Mouse (Mus musculus): ENCODE data around the gene Ebf1. TPM values are rescaled to one million over a fixed set of nuclear protein-coding genes. Genes with fewer than 3 reads are reported as not detected.

The Ebf1 gene
- polyA plus RNA-seq, 1 experiment from 2014 or later: 43.7 TPM

GRCm38 (mm10) chr11:44717636-44718035 lies 100.5 kb downstream of the Ebf1 start:
- H3K36me3 ChIP-seq (ENCODE audit: control insufficient read depth, insufficient read depth): no peaks in the 10 kb centered on the region
- ATAC-seq: no peak
- no peak overlapping the region for H3K4me3 ChIP-seq (replicated peaks; ENCODE audit: low read length)
- H3K27ac ChIP-seq (ENCODE audit: low read length): no peak overlapping the region
- no peaks in the 10 kb centered on the region; the same call in 1 of the 2 replicates for H3K4me1 ChIP-seq (replicated peaks; ENCODE audit: control insufficient read depth, insufficient read depth, low read length)
- 82% methylated on average over 7 of the region's 7 CpGs for WGBS
- no peak overlapping the region for H3K9ac ChIP-seq (replicated peaks; ENCODE audit: low read depth, low read length)
- no peaks in the 10 kb centered on the region for H3K9me3 ChIP-seq (ENCODE audit: control insufficient read depth, low read length)
- H3K4me2 ChIP-seq (ENCODE audit: low read length): no peak overlapping the region
- peaks cover 16% of the 10 kb centered on the region for H3K27me3 ChIP-seq (replicated peaks; ENCODE audit: control insufficient read depth, insufficient read depth, low read length)

- H3K4me2 ChIP-seq (ENCODE audit: low read length): no peak overlapping the region
- H3K4me1 ChIP-seq (replicated peaks; ENCODE audit: control insufficient read depth, insufficient read depth, low read length): no peaks in the 10 kb centered on the region
- 91% methylated on average over 4 of the region's 4 CpGs for WGBS
- no peaks in the 10 kb centered on the region for H3K36me3 ChIP-seq (ENCODE audit: control insufficient read depth, insufficient read depth)
- H3K27ac ChIP-seq (ENCODE audit: low read length): no peak overlapping the region
- ATAC-seq: no peak
- no peaks in the 10 kb centered on the region for H3K9me3 ChIP-seq (ENCODE audit: control insufficient read depth, low read length)
- H3K4me3 ChIP-seq (replicated peaks; ENCODE audit: low read length): no peak overlapping the region
- peaks cover 13% of the 10 kb centered on the region for H3K27me3 ChIP-seq (replicated peaks; ENCODE audit: control insufficient read depth, insufficient read depth, low read length)
- H3K9ac ChIP-seq (replicated peaks; ENCODE audit: low read depth, low read length): no peak overlapping the region
These were observed 104.9 kb downstream of the Ebf1 start for GRCm38 (mm10) chr11:44721976-44722375.

GRCm38 (mm10) chr11:44723950-44724502 lies 106.9 kb downstream of the Ebf1 start:
- no peak for ATAC-seq
- WGBS: 90% methylated on average over 6 of the region's 6 CpGs
- Histone ChIP-seq H3K9ac (replicated peaks; ENCODE audit: low read depth, low read length) (no peak overlapping the region), H3K9me3 (ENCODE audit: control insufficient read depth, low read length) (no peaks in the 10 kb centered on the region), H3K27me3 (replicated peaks; ENCODE audit: control insufficient read depth, insufficient read depth, low read length) (peaks cover 11% of the 10 kb centered on the region), H3K4me2 (ENCODE audit: low read length) (no peak overlapping the region), H3K36me3 (ENCODE audit: control insufficient read depth, insufficient read depth) (no peaks in the 10 kb centered on the region), H3K4me1 (replicated peaks; ENCODE audit: control insufficient read depth, insufficient read depth, low read length) (no peaks in the 10 kb centered on the region), H3K4me3 (replicated peaks; ENCODE audit: low read length) (no peak overlapping the region), H3K27ac (ENCODE audit: low read length) (no peak overlapping the region)

- 95% methylated on average over 5 of the region's 5 CpGs for WGBS
- no peak overlapping the region for H3K27ac ChIP-seq (ENCODE audit: low read length)
- H3K27me3 ChIP-seq (replicated peaks; ENCODE audit: control insufficient read depth, insufficient read depth, low read length): peaks cover 10% of the 10 kb centered on the region
- no peak overlapping the region for H3K9ac ChIP-seq (replicated peaks; ENCODE audit: low read depth, low read length)
- no peak overlapping the region for H3K4me3 ChIP-seq (replicated peaks; ENCODE audit: low read length)
- no peaks in the 10 kb centered on the region for H3K4me1 ChIP-seq (replicated peaks; ENCODE audit: control insufficient read depth, insufficient read depth, low read length)
- no peaks in the 10 kb centered on the region for H3K36me3 ChIP-seq (ENCODE audit: control insufficient read depth, insufficient read depth)
- no peaks in the 10 kb centered on the region for H3K9me3 ChIP-seq (ENCODE audit: control insufficient read depth, low read length)
- H3K4me2 ChIP-seq (ENCODE audit: low read length): no peak overlapping the region
- ATAC-seq: no peak
These were observed 108.6 kb downstream of the Ebf1 start for GRCm38 (mm10) chr11:44725732-44726131.

GRCm38 (mm10) chr11:44727376-44727775 lies 110.3 kb downstream of the Ebf1 start:
- H3K4me1 ChIP-seq (replicated peaks; ENCODE audit: control insufficient read depth, insufficient read depth, low read length): no peaks in the 10 kb centered on the region
- H3K27me3 ChIP-seq (replicated peaks; ENCODE audit: control insufficient read depth, insufficient read depth, low read length): peaks cover 5% of the 10 kb centered on the region; the same call in 1 of the 2 replicates
- no peak overlapping the region for H3K9ac ChIP-seq (replicated peaks; ENCODE audit: low read depth, low read length)
- no peaks in the 10 kb centered on the region for H3K9me3 ChIP-seq (ENCODE audit: control insufficient read depth, low read length)
- 81% methylated on average over 3 of the region's 3 CpGs for WGBS
- no peak overlapping the region for H3K4me3 ChIP-seq (replicated peaks; ENCODE audit: low read length)
- no peak overlapping the region for H3K27ac ChIP-seq (ENCODE audit: low read length)
- H3K4me2 ChIP-seq (ENCODE audit: low read length): no peak overlapping the region
- H3K36me3 ChIP-seq (ENCODE audit: control insufficient read depth, insufficient read depth): no peaks in the 10 kb centered on the region
- ATAC-seq: no peak

GRCm38 (mm10) chr11:44727821-44728220 lies 110.7 kb downstream of the Ebf1 start:
- Histone ChIP-seq H3K36me3 (ENCODE audit: control insufficient read depth, insufficient read depth) (no peaks in the 10 kb centered on the region), H3K4me3 (replicated peaks; ENCODE audit: low read length) (no peak overlapping the region), H3K27me3 (replicated peaks; ENCODE audit: control insufficient read depth, insufficient read depth, low read length) (peaks cover under 1% of the 10 kb centered on the region; the same call in 1 of the 2 replicates), H3K9ac (replicated peaks; ENCODE audit: low read depth, low read length) (no peak overlapping the region), H3K27ac (ENCODE audit: low read length) (no peak overlapping the region), H3K4me1 (replicated peaks; ENCODE audit: control insufficient read depth, insufficient read depth, low read length) (no peaks in the 10 kb centered on the region), H3K4me2 (ENCODE audit: low read length) (no peak overlapping the region), H3K9me3 (ENCODE audit: control insufficient read depth, low read length) (no peaks in the 10 kb centered on the region)
- ATAC-seq: no peak
- 67% methylated on average over 2 of the region's 2 CpGs for WGBS

GRCm38 (mm10) chr11:44728271-44728670 lies 111.2 kb downstream of the Ebf1 start:
- H3K4me1 ChIP-seq (replicated peaks; ENCODE audit: control insufficient read depth, insufficient read depth, low read length): no peaks in the 10 kb centered on the region
- no peak for ATAC-seq
- H3K36me3 ChIP-seq (ENCODE audit: control insufficient read depth, insufficient read depth): no peaks in the 10 kb centered on the region
- no peak overlapping the region for H3K9ac ChIP-seq (replicated peaks; ENCODE audit: low read depth, low read length)
- no peaks in the 10 kb centered on the region; the same call in 1 of the 2 replicates for H3K27me3 ChIP-seq (replicated peaks; ENCODE audit: control insufficient read depth, insufficient read depth, low read length)
- no peaks in the 10 kb centered on the region for H3K9me3 ChIP-seq (ENCODE audit: control insufficient read depth, low read length)
- H3K4me3 ChIP-seq (replicated peaks; ENCODE audit: low read length): no peak overlapping the region
- no peak overlapping the region for H3K27ac ChIP-seq (ENCODE audit: low read length)
- no peak overlapping the region for H3K4me2 ChIP-seq (ENCODE audit: low read length)
- 61% methylated on average over 2 of the region's 2 CpGs for WGBS

GRCm38 (mm10) chr11:44729931-44730330 lies 112.8 kb downstream of the Ebf1 start:
- Histone ChIP-seq H3K27ac (ENCODE audit: low read length) (no peak overlapping the region), H3K36me3 (ENCODE audit: control insufficient read depth, insufficient read depth) (no peaks in the 10 kb centered on the region), H3K9ac (replicated peaks; ENCODE audit: low read depth, low read length) (no peak overlapping the region), H3K9me3 (ENCODE audit: control insufficient read depth, low read length) (no peaks in the 10 kb centered on the region), H3K4me3 (replicated peaks; ENCODE audit: low read length) (no peak overlapping the region), H3K27me3 (replicated peaks; ENCODE audit: control insufficient read depth, insufficient read depth, low read length) (no peaks in the 10 kb centered on the region; the same call in 1 of the 2 replicates), H3K4me1 (replicated peaks; ENCODE audit: control insufficient read depth, insufficient read depth, low read length) (no peaks in the 10 kb centered on the region), H3K4me2 (ENCODE audit: low read length) (no peak overlapping the region)
- no peak for ATAC-seq
- WGBS: 84% methylated on average over 4 of the region's 4 CpGs

GRCm38 (mm10) chr11:44731763-44732162 lies 114.6 kb downstream of the Ebf1 start:
- Histone ChIP-seq H3K27ac (ENCODE audit: low read length) (no peak overlapping the region), H3K27me3 (replicated peaks; ENCODE audit: control insufficient read depth, insufficient read depth, low read length) (no peaks in the 10 kb centered on the region; the same call in 1 of the 2 replicates), H3K4me3 (replicated peaks; ENCODE audit: low read length) (no peak overlapping the region), H3K9ac (replicated peaks; ENCODE audit: low read depth, low read length) (no peak overlapping the region), H3K9me3 (ENCODE audit: control insufficient read depth, low read length) (no peaks in the 10 kb centered on the region), H3K4me1 (replicated peaks; ENCODE audit: control insufficient read depth, insufficient read depth, low read length) (no peaks in the 10 kb centered on the region), H3K4me2 (ENCODE audit: low read length) (no peak overlapping the region), H3K36me3 (ENCODE audit: control insufficient read depth, insufficient read depth) (no peaks in the 10 kb centered on the region)
- WGBS: 71% methylated on average over 2 of the region's 2 CpGs
- ATAC-seq: no peak

GRCm38 (mm10) chr11:44733276-44733675 lies 116.2 kb downstream of the Ebf1 start:
- WGBS: 44% methylated on average over 2 of the region's 2 CpGs
- Histone ChIP-seq H3K4me1 (replicated peaks; ENCODE audit: control insufficient read depth, insufficient read depth, low read length) (no peaks in the 10 kb centered on the region), H3K36me3 (ENCODE audit: control insufficient read depth, insufficient read depth) (no peaks in the 10 kb centered on the region), H3K27me3 (replicated peaks; ENCODE audit: control insufficient read depth, insufficient read depth, low read length) (peaks cover 5% of the 10 kb centered on the region; the same call in 1 of the 2 replicates), H3K4me3 (replicated peaks; ENCODE audit: low read length) (no peak overlapping the region), H3K9ac (replicated peaks; ENCODE audit: low read depth, low read length) (no peak overlapping the region), H3K9me3 (ENCODE audit: control insufficient read depth, low read length) (no peaks in the 10 kb centered on the region), H3K4me2 (ENCODE audit: low read length) (no peak overlapping the region), H3K27ac (ENCODE audit: low read length) (no peak overlapping the region)
- ATAC-seq: no peak
